Mouse (Mus musculus) cerebellum, adult 2 months (tissue): Measurements from ENCODE around the gene Stat5b. TPM values are rescaled to one million over a fixed set of nuclear protein-coding genes. Genes with fewer than 3 reads are reported as not detected.
"Not testable (repeated sequence)": the region's sequence is repeated elsewhere in the genome, so short reads cannot be mapped to it uniquely, and the experiment has no call there.

Source experiments
- DNase-seq, 2 experiments: peaks; one replicate each; pipeline ENCODE4 v3.0.0; 2021
- H3K27ac ChIP-seq: fragments of 200-500 bp; 2 replicates; pipeline ENCODE4 v1.5.1; 2012; ENCODE audit warnings: low read length, control low read depth, inconsistent platforms; ENCODE audit not compliant: insufficient read depth
- H3K27me3 ChIP-seq: fragments of 200-500 bp; 2 replicates; pipeline ENCODE4 v1.6.1; 2012; ENCODE audit warnings: inconsistent platforms, mild to moderate bottlenecking, low read length, moderate library complexity; ENCODE audit not compliant: control insufficient read depth, insufficient read depth
- H3K4me1 ChIP-seq: fragments of 200-500 bp; 2 replicates; pipeline ENCODE4 v1.6.1; 2011; ENCODE audit warnings: low read length; ENCODE audit not compliant: control insufficient read depth, insufficient read depth
- H3K4me3 ChIP-seq: fragments of 200-500 bp; replicated peaks from 2 replicates; pipeline ENCODE3; 2011; ENCODE audit warnings: mild to moderate bottlenecking, low read depth, low read length, control low read depth; ENCODE audit not compliant: insufficient read depth
- CTCF ChIP-seq: fragments of 200-500 bp; IDR thresholded peaks from 2 replicates; pipeline ENCODE4 v1.5.1; 2011; ENCODE audit warnings: low read depth, mild to moderate bottlenecking, control low read depth, low read length, moderate library complexity, borderline replicate concordance; ENCODE audit not compliant: insufficient read depth
- POLR2A ChIP-seq: fragments of 200-500 bp; IDR thresholded peaks from 2 replicates; pipeline ENCODE4 v1.6.1; 2011; ENCODE audit warnings: low read length, control low read depth, borderline replicate concordance; ENCODE audit not compliant: insufficient read depth
- WGBS: fragments of 180-500 bp; shearing (Covaris S2); methylation state at CpG from one replicate; pipeline ENCODE4 v1.1.7; 2018; 5-methylcytosine and 5-hydroxymethylcytosine counted together
- polyA plus RNA-seq: library from polyadenylated mRNA; depleted of rRNA; stranded (reverse); fragments of >200 nt; gene quantifications from 2 replicates; pipeline ENCODE4 v1.2.3, GENCODE M21; 2012

Gene Stat5b
- polyA plus RNA-seq, 1 experiment: 33.6 TPM

- 73% methylated on average over 2 of the region's 2 CpGs for whole genome bisulfite sequencing
- Histone ChIP-seq H3K4me1 (peaks cover 5% of the 10 kb centered on the region), H3K27me3 (no peaks in the 10 kb centered on the region), H3K4me3 (no peak overlapping the region), H3K27ac (no peak overlapping the region)
- DNase-seq: no peak
- TF ChIP-seq CTCF (no peak), POLR2A (no peak)
Observed at GRCm38 (mm10) chr11:100791457-100792049, 59.0 kb downstream of the Stat5b start.

- not testable (repeated sequence) for H3K27me3 ChIP-seq, H3K27ac ChIP-seq, H3K4me1 ChIP-seq, H3K4me3 ChIP-seq
- peak; percentile 76 to 77 for DNase-seq
- 9% methylated on average over 9 of the region's 9 CpGs for WGBS
Observed at GRCm38 (mm10) chr11:100790644-100791043, 59.9 kb downstream of the Stat5b start.

GRCm38 (mm10) chr11:100789702-100790101, 60.8 kb downstream of the Stat5b start:
- TF ChIP-seq CTCF (no peak), POLR2A (no peak)
- H3K4me3 ChIP-seq: no peak overlapping the region
- no peak overlapping the region for H3K27ac ChIP-seq
- H3K27me3 ChIP-seq: no peaks in the 10 kb centered on the region
- WGBS: 94% methylated on average over 3 of the region's 3 CpGs
- DNase-seq: no peak
- peaks cover 10% of the 10 kb centered on the region for H3K4me1 ChIP-seq

- DNase-seq: peak in 1 of 2 experiments; percentile 71
- TF ChIP-seq POLR2A (no peak), CTCF (no peak)
- Histone ChIP-seq H3K4me1 (peaks cover 5% of the 10 kb centered on the region), H3K4me3 (no peak overlapping the region), H3K27ac (no peak overlapping the region), H3K27me3 (no peaks in the 10 kb centered on the region)
- 39% methylated on average over 2 of the region's 2 CpGs for WGBS
Observed at GRCm38 (mm10) chr11:100785774-100786173, 64.8 kb downstream of the Stat5b start.

- Histone ChIP-seq H3K27ac (no peak overlapping the region), H3K4me1 (peaks cover 5% of the 10 kb centered on the region), H3K4me3 (no peak overlapping the region), H3K27me3 (no peaks in the 10 kb centered on the region)
- DNase-seq: peak; percentile 57 to 62
- 27% methylated on average over 8 of the region's 8 CpGs for WGBS
- TF ChIP-seq POLR2A: no peak
- TF ChIP-seq CTCF: no peak
Observed at GRCm38 (mm10) chr11:100784286-100784685, 66.2 kb downstream of the Stat5b start.

- no peak for TF ChIP-seq CTCF
- no peak for TF ChIP-seq POLR2A
- DNase-seq: no peak
- Histone ChIP-seq H3K27ac (no peak overlapping the region), H3K4me1 (peaks cover 5% of the 10 kb centered on the region), H3K27me3 (no peaks in the 10 kb centered on the region), H3K4me3 (no peak overlapping the region)
- WGBS: 91% methylated on average over 13 of the region's 13 CpGs
Observed at GRCm38 (mm10) chr11:100782568-100782967, 68.0 kb downstream of the Stat5b start.

GRCm38 (mm10) chr11:100781763-100782475, 68.6 kb downstream of the Stat5b start:
- Histone ChIP-seq H3K27me3 (no peaks in the 10 kb centered on the region), H3K4me3 (no peak overlapping the region), H3K4me1 (peaks cover 5% of the 10 kb centered on the region), H3K27ac (no peak overlapping the region)
- TF ChIP-seq POLR2A (no peak), CTCF (no peak)
- no peak for DNase-seq
- 88% methylated on average over 15 of the region's 15 CpGs for WGBS

- Histone ChIP-seq H3K4me3 (no peak overlapping the region), H3K27me3 (no peaks in the 10 kb centered on the region), H3K4me1 (no peaks in the 10 kb centered on the region; the same call in 1 of the 2 replicates), H3K27ac (no peak overlapping the region)
- TF ChIP-seq POLR2A (no peak), CTCF (no peak)
- no peak for DNase-seq
- WGBS: 74% methylated on average over 8 of the region's 8 CpGs
Observed at GRCm38 (mm10) chr11:100780247-100780646, 70.3 kb downstream of the Stat5b start.
